Mouse (Mus musculus): ENCODE data around the gene Tomm7.
"Not testable (repeated sequence)": the region's sequence is repeated elsewhere in the genome, so short reads cannot be mapped to it uniquely, and the experiment has no call there.

The Tomm7 gene

DNA sequence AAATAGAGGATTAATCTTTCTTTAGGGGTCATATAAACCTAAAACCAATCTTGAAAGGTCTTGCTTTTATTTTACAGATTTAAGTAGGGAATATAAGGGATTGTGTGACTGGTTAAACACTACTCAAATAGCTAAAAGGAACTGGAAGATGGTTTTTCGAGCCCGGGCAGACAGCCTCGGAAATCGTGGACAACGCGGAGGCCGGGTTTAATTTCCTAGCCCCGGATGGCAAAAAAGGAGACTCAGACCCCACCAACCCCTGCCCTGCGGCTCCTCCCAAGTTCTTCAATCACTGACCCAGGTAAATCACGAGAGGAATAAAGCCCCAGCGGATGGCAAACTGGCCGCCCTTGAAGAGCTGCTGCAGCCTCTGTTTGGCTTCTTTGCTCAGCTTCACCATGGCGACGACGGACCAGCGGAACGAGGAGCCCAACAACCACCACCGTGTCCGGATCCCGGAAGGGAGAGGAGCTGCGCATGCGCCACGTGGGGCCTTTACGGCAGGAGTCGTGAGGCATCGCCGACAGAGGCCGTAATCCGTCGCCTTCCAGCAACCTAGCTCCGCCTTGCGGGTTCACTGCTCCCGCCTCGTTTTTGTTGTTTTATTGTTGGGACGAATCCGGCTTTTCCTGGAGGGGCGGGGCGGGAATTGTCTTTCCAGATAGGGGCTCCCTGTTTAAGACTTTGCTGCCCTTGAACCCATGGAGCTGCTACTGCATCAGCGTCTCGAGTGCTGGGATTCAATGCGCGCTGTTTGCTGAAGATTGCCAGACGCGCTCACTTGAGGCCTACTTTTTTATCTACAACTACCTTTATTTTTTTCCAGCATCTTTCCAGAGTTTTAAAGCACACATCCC lies at the start of gene Tomm7:
TSS of gene Tomm7 (minus strand) at position 488 of the 857 bp plus-strand sequence.
- DNase-seq (ENCODE audit: low spot score in 2 of 2): peak; percentile 92 to 93

GRCm38 (mm10) chr5:23893156-23893863 lies 49.3 kb upstream of the Tomm7 start:
- DNase-seq (ENCODE audit: low spot score in 2 of 2): no peak

DNA sequence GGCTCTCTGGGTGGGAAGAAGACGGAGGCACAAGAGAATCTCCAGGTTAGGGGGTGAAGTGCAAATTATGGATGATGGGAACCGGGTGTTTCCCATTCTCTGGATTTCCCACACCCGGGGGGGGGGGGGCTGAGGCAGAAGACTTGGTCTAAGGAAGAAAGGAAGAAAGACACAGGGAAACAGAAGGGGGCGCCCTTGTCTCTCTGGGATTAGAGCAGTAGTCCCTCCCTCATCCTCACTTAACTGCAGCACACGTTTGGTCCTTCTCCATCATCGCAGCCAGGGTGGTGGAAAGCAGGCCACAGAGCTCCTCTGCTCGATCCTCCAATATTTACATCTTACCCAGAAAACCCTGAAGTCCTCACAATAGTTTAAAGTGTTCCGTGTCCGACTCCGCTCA lies 46.8 kb upstream of the Tomm7 start:
- peak; percentile 47 to 69 for DNase-seq (ENCODE audit: low spot score in 2 of 2)

DNA sequence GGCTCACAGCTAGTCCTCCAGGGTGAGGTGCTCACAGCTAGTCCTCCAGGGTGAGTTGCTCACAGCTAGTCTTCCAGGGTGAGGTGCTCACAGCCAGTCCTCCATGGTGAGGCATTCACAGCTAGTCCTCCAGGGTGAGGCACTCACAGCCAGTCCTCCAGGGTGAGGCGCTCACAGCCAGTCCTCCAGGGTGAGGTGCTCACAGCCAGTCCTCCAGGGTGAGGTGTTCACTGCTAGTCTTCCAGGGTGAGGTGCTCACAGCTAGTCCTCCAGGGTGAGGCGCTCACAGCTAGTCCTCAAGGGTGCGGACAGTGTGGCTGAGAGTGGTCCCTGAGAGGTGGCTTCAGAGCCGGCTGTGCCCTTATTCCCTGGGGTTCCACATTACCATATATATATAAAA lies 45.5 kb upstream of the Tomm7 start:
- no peak for DNase-seq (ENCODE audit: low spot score in 2 of 2)

DNA sequence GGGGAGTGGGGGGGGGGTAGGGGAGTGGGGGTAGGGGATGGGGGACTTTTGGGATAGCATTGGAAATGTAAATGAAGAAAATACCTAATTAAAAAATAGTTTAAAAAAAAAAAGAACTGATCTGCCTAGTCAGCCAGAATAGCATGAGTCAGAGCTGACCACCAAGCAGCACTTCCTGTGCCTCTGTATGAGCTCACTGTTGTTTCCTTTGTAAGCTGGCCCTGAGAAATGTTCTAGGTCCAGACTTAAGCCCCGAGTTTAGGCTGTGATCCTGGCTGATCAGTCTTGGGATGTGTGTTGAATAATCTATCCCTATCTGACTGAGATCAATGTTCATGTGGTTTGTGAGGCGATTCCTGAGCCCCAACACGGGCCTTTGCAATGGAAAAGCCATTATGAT lies 43.1 kb upstream of the Tomm7 start:
- DNase-seq (ENCODE audit: low spot score in 2 of 2): no peak

- DNase-seq (ENCODE audit: low spot score in 2 of 2): peak in 1 of 2 experiments; percentile 50
Measured at GRCm38 (mm10) chr5:23874457-23874856, 30.5 kb upstream of the Tomm7 start.

DNA sequence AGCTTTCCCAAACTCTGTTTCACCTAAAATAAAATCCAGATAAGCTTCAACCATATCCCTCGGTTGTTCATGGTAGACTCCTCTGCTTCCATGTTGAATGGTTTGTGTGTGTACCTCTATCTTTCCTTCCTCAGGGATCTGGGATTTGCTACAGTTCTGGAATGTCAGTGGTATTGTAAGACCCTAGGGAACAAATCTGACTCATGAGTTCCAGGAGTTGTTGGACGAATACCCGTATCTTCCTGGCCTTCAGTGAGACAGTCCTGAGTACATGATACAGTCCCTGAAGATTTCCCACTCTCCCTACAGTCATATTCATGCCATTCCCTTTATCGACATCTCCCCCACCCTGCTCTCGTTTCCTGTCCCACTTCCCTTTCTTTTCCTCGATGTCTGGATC lies 28.6 kb upstream of the Tomm7 start:
- DNase-seq (ENCODE audit: low spot score in 2 of 2): no peak

GRCm38 (mm10) chr5:23871323-23871722 lies 27.4 kb upstream of the Tomm7 start:
- not testable (repeated sequence) for DNase-seq (ENCODE audit: low spot score in 2 of 2)

DNA sequence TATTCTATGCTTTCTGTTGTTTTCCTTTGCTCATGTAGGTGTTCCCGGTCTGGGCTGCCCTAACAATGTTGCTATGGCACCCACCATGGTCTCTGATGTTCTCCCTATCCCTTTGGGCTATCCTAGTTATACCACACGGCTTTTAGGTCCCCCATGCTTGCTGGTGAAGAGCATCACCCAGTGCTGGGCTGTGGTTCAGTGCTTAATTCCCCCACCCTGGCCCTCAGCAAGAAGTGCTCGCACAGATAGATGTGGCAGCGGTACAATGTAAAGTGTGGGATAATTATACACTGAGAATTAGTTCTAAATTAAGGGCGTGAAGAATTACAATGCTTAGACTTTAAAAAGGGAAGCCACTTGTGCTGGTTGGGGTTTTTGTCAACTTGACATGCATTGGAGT lies 22.0 kb upstream of the Tomm7 start:
- no peak for DNase-seq (ENCODE audit: low spot score in 2 of 2)

DNA sequence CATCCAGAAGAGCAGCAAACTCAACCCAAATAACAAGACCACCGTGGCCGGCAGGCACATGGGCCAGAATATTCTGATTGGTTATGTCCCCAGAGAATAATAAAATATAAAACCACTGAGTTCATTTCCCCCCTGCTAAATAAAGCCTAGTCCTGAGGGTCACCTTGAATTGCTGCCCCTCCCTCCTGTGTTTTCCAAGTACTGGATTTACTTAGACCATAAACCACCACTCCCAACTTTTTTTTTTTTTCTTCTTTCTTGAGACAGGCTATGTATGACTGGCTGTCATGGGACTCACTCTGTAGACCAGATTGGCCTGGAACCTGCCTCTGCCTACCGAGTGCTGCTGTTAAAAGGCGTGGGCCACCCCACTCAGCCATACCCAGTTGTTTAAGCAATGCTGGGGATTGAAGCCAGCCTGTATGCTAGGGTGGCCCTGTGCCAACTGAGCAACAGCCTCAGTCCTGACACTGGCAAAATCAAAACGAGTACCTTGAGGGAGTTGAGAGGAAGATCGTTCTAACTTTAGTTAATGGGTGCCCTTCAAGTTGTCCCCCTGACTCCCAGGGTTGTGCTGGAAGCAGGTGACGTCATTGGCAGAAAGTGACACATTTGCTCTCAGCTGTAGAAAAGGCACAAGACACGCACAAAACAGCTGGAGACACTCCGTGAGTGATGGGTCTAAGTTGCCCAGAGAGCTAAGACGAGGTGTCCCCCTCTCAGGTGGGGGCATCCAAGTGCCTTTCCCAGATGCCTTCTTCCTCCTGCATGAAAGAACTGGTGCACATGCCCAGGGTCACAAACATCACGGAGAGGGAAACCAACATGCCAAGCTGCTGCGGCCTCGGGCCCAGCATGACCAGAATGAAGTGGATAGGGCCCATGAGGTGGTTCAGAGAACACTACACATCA lies 20.3 kb upstream of the Tomm7 start:
- no peak for DNase-seq (ENCODE audit: low spot score in 2 of 2)

- DNase-seq (ENCODE audit: low spot score in 2 of 2): no peak
Measured at GRCm38 (mm10) chr5:23863166-23864053, 19.4 kb upstream of the Tomm7 start.

- no peak for DNase-seq (ENCODE audit: low spot score in 2 of 2)
Measured at GRCm38 (mm10) chr5:23862291-23862690, 18.3 kb upstream of the Tomm7 start.

DNA sequence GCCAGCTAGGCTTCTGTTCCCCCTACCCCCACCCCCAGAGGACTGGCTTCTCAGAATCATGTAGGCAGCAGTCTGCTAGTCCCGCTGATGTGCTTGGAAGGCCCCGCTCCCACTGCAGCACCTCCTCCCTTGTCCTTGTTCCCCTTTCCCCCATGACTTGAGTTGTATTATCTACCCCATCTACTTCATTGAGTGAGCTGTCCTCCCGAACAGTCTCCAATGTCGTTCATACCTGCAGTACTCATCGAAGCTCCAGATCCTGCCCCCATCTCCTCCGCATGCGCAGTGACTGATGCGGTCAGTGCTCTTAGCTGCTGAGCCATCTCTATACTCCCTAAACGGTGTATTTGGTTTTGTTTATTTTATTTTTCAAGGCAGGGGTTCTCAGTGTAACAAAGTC lies 17.8 kb upstream of the Tomm7 start:
- DNase-seq (ENCODE audit: low spot score in 2 of 2): no peak

DNA sequence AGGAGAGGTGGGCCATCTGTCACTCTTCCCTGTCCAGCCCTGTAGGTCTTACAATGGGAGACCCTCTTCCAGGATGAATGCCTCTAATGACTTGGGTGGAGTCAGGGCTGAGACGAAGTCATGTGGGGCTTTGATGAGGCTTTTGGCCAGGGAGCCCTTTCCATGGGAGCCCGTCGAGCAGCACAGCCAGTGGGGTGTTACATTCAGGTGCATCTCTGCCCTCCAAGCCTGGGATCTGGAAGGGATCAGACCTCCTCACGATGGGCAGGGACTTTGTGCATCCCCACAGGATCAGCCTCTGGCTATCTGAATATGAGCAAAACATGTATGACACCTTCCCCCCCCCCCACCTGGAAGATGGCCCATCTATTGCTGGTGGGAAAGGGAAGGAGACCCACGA lies 15.9 kb upstream of the Tomm7 start:
- DNase-seq (ENCODE audit: low spot score in 2 of 2): no peak

DNA sequence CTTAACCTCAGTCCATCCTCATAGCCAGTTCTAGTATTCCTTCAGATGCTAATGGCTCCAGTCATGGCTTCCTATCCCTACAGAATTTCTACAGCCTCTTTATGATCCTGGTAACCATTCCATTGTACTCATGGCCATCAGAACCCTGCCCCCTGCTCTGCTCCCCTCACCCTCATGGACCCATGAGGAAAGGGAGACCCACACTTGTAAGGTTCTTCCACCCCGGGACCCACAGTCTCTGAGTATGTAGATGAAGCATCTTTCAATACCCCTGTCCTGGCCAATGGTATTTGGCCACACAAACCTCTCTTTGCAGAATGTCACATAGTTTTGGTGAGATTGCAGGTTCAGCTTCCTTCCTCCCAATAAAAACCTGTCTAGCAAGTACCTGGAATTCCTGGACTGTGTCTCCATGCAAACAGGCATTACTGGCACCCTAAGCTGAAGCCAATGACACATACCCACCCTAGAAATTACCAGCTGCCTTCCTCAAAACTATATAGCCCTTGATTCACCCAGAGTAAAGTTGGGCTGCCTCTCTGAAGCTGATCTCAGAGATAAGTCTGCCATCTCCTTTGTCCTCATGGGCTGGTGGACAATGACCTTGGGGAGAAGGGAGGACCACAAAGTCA lies 15.2 kb upstream of the Tomm7 start:
- no peak for DNase-seq (ENCODE audit: low spot score in 2 of 2)

- no peak for DNase-seq (ENCODE audit: low spot score in 2 of 2)
Measured at GRCm38 (mm10) chr5:23858643-23859042, 14.7 kb upstream of the Tomm7 start.

DNA sequence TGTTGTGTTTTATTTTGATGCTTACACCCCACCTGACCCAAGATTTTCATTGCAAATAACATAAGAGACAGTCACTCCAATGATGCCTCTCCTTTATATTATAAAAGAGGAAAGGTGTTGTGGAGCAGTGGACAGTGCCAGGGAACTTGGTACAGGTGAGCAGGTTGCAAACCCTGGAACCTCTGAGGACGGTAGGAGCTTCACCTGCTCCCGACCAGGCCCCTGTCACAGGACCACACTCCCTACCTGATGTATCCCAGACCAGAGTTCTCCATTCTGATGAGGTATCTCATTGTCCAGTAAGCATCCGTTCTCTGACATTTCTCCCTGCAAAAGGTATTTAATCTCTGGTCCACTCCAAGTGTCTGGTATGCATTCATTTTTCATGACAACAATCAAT lies 14.0 kb upstream of the Tomm7 start:
- no peak for DNase-seq (ENCODE audit: low spot score in 2 of 2)

DNA sequence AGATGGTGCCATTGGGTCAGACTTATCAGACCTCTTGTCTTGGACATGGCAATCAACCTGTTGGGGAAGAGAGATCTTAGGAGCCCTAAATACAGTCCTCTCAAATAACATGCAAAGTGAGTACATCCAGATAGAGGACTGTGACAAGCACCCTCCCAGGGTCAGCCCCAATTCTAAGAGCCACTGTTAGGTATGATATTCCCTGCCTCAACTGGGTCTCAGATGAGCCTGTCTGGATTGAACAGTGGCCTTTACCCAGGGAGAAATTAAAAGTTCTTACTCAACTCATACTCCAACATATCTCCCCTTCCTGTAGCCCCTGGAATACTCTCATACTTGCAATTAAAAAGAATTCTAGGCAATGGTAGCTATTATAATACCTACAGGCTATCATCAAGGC lies 13.2 kb upstream of the Tomm7 start:
- DNase-seq (ENCODE audit: low spot score in 2 of 2): no peak

- DNase-seq (ENCODE audit: low spot score in 2 of 2): no peak
Measured at GRCm38 (mm10) chr5:23856164-23856563, 12.2 kb upstream of the Tomm7 start.

DNA sequence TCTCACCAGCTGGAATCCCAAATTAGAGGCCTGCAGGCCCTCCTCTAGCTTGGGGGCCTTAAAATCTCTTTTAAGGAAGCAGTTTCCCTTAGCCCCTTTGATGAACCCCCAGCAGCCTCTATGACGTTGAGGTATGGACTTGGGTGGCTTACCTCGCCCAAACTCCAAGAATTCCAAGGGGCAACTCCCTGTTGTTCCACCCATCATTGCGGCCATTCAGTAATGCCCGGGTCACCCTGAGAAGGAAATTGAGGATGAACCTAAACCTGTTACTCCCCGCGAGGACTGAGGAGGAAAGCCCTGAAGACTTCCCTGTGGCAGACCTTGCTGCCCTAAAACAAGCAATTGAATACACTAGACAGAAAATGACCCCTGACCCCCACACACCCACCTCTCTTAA lies 11.5 kb upstream of the Tomm7 start:
- no peak for DNase-seq (ENCODE audit: low spot score in 2 of 2)

DNA sequence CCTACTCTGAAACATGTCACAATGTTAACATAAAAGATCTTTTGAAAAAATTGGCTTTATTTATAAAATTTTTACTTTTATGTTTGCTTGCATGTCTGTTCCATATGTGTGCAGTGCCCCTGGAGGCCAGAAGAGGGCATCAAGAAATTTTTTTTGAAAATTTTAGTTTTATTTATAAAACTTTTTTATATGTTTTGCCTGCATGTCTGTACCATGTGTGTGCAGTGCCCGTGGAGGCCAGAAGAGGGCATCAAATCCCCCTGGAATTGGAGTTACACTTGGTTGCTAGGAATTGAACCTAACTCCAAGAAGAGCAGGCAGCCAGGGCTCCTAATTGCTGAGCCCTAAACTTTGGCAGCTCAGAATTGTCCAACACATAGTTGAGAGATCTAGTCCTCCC lies 9.0 kb upstream of the Tomm7 start:
- peak in 1 of 2 experiments; percentile 40 for DNase-seq (ENCODE audit: low spot score in 2 of 2)
